Mouse (Mus musculus): ENCODE measurements around the gene Trim63.

Trim63 gene

DNA sequence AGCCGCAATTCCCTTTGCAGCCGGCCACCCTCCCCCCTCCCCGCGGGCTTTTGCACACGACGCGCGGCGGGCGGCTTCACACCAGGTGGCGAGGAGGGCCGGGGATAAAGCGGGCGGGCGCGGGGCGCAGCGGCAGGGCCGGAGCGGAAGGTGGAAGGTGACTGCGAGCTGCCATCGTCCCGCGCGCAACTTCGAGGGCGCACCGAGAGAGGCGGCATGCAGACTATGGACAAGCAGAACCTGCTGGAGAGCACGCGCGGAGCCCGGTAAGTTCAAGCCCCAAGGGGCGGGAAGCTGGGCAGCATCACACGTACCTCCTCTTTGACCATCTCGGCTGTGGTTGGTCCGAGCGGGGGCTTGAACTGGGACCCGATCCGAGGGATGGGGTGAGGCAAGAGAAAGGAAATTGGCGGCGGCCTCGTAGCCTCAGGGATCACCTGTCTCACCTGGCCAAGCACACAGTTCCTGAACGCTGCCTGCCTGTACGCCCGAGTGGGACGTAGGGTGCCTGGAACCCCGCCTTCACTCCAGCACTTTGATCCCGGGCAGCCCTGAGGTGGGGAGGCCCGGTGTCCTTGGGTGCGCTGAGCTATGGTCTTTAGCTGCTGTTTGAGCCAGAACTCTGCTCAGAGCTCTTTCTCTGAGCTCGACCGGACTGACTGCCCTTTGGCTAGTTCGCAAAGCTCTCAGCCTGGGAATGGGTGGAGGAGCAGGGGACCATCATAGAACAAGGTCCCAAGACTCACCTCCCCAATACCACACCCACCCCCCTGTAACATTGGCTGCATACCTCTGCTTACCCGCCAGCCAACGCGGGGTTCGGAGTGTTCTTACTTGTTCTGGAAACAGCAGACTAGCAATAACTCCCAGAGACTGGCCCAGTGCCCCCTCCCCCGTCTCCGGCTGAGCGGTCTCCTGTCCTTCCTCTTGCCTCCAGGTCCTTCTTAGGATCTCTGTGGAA, 28.4 kb downstream of the Trim63 start, which contains the start of gene Slc30a2:
Gene Slc30a2 (plus strand): TSS at position 111 of the 961 bp plus-strand sequence.
- peak in 1 of 2 experiments; percentile 27 for DNase-seq

DNA sequence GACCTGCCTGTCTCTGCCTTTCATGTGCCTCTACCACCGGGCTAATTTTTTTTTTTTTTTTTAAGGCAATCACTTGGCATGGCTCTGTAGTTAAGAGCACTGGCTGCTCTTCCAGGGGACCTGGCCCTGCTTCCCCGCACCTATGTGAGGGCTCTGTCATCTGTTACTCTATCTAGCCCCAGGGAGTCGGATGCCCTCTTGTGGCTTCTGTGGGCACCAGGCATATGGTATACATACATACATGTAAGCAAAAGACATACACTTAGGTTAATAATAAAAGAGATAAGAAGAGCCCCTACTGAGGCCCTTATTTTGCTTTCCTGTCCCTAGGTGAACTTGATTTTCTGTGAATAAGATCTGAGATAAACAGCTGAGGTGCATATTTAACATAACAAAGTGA, 29.7 kb downstream of the Trim63 start:
- no peak for DNase-seq

DNA sequence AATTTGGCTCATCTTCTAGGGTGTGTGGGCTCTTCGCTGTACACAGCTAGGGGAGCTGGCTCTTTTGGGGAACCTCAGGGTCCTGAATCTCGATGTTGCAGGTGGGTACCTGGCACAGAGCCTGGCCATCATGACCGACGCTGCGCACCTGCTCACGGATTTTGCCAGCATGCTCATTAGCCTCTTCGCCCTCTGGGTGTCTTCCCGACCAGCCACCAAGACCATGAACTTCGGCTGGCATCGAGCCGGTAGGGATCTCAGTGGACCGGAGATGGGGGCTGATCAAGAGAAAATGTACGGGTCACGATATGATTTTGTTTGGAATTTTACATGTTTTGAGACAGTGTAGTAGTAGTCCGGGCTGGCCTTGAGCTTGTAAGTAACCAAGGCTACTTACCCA, 30.9 kb downstream of the Trim63 start:
- DNase-seq, result peak in 1 of 2 experiments; percentile 33

DNA sequence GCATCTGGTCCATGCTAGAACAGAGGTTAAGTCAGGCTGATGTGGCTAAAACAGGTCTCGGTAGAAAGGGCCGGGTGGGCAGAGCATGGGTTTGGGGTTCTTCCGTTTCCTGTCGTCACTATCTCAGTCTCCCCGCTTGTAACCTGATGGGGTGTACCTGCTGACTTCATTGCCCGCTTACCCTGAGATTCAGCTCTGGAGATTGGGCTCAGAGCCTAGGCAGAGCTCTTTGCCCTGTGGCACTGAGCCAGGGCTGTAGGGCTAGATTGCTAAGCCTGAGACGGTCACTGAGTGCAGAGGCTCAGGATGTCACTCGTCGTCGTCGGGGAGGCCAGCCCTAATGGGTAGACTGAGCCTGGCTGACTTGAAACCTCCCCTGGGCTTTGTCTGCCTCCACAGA, 33.2 kb downstream of the Trim63 start:
- peak in 1 of 2 experiments; percentile 44 for DNase-seq

DNA sequence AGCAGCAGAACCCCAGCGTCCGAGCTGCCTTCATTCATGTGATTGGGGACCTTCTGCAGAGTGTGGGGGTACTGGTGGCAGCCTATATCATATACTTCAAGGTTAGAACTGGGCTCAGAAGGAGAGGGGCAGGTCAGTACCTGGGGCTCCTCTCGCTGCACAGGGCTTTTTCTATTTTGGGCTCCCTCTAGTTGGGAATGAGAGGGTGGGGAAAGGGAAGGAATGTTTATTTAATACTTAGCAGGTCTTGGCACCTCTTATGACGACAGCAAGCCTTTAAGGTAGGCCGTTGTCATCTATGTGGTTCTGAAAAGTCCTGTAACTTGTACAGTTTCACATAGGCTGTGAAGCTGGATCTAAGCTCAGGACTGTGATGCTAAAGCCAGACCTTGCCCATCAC, 33.6 kb downstream of the Trim63 start:
- no peak for DNase-seq

DNA sequence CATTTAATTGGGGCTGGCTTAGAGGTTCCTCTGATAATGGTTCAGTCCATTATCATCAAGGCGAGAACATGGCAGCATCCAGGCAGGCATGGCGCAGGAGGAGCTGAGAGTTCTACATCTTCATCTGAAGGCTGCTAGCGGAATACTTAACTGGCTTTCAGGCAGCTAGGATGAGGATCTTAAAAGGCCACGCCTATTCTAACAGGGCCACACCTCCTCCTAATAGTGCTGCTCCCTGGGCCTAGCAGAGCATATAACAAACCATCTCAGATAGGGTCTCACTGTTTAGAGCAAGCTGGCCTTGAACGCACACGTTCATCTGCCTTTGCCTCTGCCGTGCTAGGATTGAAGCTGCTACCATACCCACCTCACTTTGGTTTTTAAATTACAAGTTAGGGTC, 34.9 kb downstream of the Trim63 start:
- no peak for DNase-seq

DNA sequence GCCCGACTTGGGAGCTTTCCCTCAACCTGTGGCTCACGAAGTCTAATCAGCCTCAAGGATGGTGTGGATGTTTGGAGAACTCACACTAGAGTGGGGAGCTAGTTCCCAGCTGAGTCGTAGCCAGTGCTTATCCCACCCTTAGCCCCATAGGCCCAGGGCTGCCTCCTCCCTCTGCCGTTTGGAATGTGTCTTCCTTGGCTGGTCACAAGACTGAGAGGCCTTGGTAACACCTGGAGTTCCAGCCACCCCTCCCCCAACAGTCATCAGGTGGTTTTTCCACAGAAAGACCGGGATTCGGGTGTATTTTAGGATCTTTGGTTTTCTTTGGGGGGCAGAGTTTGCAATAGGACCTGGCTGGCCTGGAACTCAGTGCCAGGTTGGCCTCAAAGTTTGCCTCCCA, 35.7 kb downstream of the Trim63 start:
- DNase-seq, result no peak

DNA sequence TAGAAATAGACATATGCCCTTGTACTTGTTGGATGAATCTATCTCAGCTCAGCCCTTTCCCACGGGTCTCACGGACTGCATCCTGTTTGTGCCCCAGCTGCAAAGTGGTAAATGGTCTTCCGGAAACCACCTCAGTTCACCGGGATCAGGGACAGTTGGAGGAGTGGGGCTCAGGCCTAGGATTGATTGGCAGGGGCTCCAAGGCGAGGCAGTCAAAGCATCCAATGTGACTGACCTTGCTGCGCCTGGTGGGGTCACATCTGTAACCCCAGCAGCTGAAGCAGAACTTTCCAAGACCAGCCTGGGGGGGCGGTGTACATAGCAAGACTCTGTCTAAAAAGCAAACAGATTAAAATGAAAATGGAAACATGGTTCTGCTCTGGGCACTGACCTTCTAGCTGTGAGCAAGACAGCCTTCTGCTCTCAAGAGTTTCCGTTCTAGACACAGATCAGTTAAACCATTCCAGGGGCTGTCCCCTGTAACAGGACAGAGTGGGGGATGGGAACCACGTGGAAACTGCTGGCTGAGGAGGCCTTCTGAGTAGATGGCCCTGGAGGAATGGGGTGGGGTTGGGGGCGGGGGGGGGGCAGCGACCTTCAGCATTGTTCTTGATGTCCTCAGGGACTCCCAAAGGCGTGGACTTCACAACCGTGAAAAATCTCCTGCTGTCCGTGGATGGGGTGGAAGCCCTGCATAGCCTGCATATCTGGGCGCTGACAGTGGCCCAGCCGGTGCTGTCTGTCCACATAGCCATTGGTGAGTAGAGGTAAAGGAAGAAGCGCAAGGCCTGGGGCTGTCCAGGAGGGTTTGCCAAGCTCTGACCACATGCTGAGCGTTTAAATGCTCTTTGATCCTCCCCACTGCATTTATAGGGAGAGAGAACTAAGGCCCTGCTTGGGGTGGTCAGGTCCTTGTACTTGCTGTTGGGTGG, 36.7 kb downstream of the Trim63 start:
- DNase-seq, result no peak

DNA sequence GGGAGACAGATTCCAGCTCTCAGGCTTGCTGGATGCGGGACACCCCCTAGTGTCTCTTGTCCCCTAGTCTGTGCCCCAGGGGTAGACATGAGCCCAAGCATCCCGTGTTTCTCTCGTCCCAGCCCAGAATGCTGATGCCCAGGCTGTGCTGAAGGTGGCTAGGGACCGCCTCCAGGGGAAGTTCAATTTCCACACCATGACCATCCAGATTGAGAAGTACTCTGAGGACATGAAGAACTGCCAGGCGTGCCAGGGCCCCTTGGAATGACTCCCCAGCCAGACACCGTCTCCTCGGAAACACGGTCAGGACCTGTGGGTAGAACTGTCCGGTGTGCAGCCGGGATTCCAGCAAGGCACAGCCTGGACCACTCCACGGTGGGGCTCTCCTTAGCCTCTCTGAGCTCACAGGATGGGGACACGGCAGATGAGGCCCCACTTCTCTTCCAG, 37.4 kb downstream of the Trim63 start:
- DNase-seq, result no peak

DNA sequence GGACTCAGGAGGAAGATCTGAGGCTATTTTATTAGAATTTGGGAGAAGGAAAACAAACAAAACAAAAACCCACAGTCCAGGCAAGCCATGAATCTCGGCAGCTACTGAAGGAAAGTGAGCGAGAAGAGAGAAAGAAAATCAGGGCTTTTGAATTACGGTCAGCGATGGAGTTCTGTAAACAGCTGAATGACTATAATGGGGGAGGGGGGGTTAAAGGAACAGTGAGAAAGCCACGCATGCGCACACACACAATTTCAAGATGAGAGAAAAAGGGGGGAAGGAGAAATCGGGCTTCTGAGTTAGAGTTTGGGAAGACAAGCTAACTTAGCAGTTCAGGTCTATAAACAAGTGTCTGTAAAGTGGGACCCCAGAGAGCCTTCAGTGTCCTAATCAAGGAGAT, 38.0 kb downstream of the Trim63 start:
- DNase-seq, result no peak

DNA sequence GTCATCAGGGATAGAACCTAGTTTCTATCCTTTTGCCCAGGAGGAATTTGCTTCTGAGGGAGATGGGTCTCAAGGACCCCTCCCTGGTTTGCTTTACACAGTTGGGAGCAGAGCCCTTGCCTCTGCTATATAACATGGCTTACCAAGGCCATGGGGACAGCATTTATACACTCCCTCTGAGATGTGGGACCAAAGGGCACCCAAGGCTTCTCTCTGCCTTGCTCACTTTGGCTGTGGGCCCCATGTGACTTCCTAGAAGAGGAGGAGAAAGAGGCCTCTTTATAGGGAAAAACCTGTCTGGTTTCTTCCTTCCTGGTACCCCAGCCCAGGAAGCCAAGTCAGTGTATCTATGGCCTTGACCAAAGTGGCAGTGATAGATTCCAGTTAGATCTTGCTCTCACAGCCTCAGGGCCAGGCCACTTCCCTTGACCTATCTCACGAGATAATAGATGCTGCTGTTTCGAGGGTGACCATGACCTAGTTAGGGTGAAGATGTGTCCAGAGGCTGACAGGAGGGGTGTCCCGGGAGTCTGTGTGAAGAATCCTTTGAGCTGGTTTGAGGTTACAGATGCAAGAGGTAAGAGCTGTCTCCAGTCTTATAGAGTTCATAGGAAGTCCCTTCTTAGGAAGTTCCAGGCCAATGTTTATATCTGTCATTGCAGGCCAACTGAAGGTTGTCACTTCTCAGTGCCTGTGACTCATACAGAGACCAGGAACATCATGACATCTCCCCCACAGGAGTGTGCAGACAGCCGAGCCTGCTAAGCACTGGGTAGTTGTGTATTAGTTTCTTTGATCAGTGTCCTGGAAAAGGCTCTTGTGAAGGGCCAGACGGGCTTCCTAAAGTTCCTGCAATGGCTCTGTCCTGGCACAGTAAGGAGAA, 38.8 kb downstream of the Trim63 start:
- DNase-seq, result no peak

DNA sequence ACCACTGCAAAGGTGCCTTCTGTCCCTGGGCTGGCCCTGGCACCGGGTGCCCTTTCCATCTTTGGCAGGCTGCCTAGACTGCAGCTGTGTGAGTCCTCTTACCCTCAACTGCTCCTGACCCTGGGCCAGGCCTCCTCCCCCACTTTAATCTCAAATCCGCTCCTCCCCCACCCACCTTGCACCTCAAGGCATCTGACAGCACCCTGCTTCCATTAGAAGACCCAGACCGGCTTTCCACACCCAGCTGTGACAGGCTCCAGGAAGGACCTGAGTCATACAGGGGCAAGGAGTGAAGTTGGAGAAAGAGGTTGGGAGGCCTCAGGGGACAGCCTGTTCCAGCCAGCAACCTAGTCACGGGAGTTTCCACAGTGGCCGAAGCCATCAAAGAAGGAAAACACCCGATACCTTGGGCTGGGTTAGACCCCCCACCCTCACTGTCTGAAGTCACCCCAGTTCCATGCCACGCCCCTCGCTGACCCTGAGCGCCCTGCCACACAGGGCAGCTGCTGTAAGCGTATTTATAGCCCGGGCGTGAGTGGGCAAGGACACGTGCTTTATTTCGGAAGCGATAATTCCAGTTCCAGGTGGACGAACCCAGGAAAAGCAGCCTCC, 41.0 kb downstream of the Trim63 start:
- DNase-seq, result peak; percentile 48 to 62

DNA sequence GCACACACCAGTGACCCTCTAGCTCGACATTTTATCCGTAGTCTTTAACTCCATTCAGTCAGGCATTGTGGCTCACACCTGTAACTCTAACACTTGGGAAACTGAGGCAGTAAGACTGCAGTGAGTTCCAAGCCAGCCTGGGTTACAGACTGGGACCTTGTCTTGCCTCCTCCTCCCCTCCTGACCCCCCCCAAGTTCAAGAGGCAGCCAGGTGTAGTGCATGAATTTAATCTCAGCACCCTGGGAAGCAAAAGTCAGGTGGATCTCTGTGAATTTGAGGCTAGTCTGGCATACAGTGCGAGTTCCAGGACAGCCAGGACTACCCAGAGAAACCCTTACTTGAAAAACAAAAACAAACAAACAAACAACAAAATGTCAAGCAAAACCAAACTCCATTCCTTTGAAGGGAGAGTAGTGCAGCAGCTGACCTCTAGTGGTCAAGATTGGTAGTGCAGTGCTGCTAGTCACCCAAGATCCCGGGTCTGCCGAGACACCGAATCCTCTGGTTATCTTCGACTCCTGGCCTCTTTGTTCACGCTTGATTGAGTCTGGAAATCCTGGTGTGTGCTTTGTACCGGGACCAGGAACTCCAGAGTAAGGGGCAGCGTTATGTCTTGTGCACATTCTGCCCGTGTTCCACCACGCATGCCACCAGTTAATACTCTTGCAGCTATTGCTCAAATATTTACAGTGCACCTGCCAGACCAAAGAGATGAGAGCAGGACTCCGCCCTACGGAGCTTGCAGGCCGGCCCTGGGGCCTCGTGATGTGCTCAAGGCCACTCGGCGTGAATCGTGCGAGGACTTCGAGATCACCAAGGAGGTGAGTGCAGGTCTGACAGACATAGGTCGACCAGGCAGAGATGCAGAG, 41.9 kb downstream of the Trim63 start:
- DNase-seq, result peak; percentile 89 to 92

DNA sequence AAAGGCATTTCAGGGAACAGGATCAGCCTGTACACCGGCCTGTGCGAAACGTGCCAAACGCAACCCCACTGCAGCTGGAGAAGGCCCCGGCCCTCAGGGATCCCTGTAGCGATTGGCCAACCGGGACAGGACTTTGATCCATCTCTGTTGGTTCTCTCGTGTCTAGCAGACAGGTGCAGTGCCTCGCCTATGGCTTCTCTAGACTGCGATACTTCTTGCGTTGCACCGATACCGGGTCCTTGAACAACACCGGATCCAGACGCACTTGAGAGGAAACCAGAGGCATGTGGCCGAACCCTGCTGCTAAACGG, 42.5 kb downstream of the Trim63 start:
- no peak for DNase-seq

DNA sequence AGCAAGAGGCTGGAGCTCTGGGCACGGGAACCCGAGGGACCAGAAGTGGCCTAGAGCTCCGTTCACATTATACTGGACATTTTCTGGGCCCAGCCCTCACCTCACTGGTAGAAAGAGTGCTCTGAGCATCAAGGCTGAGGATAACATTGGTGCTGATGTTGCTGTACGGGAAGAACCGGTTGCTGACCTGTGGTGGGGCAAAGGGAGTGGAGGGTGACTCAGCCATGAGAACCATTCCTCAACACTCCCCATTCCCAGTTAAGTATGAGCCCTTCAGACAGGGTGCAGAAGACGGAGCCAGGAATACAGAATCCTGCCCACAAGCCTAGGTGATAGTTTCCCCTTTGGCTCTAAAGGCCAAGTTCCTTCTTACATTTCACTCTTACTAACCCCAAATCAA, 44.7 kb downstream of the Trim63 start:
- no peak for DNase-seq

DNA sequence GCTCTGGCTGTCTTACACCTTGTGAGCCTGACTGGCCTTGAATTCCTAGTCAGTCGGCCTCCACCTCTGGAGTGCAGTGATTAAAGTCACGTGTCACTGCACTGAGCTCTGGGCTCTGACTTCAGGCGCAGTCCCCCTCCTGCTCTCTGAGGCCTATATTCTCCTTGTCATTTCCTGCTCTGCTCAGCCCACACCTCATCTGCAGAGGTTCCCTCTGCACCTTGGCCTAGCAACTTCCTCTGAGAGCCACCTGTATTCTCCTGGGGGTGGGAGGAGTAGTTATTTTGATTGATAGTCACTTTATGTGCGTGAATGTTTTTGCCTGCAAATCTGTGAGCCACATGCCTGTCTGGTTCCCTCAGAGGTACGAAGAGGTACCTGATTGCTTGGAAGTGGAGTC, 46.3 kb downstream of the Trim63 start:
- DNase-seq, result no peak

DNA sequence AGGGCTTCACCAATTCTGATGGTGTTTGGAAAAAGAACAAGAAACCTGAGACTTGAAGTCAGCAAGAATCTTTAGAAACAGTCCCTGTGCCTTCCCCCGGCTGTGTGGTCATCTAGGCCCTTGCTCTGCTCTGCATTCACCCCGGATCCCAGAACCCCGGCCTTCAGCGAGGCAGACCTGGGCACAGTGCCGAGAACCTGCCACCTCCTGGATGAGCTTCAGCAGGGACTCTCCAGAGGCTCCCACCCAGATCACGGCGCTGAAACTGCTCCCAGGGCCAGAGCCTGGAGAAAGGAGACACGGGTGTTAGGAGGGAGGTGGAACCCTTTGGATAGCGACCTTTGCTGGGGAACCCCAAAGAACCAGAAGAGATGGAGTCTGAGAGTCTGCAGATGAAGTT, 47.2 kb downstream of the Trim63 start:
- peak; percentile 38 to 60 for DNase-seq

DNA sequence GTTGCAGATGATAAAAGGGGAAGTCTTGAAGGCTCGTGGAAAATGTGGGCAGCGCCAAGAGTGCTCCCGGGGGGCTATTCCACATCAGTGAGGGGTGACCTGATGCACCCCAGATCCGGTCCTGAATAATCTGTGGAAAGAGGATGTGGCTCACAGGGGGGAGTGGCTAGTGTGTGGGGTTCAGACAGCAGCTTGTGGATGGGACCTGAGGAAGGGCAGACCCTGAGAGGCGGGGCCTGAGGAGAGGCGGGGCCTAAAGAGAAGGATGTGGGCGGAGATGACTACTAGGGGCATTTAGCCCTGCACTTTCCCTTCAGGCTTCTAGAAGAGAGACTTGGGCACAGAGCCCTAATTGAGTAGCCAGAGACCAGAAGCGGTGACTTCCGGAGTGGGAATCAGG, 47.7 kb downstream of the Trim63 start:
- no peak for DNase-seq

DNA sequence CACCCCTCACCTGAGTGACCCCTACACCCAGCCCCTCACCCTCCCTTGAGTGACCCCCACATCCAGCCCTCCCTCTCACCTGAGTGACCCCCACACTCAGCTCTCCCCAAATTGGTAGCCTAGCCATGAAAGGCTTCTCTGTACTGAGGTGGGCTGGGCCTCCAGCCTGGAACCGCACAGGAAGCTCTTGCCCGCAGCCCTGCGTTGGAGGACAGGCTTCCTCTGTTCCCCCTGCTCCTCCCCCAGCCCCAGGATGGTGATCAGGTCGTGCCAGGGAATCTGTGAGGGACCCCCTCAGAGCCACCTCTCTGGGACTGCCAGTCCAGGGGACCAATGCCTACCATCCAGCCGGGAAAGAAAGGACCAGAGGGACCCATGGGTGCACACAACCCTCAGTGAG, 50.4 kb downstream of the Trim63 start:
- no peak for DNase-seq

DNA sequence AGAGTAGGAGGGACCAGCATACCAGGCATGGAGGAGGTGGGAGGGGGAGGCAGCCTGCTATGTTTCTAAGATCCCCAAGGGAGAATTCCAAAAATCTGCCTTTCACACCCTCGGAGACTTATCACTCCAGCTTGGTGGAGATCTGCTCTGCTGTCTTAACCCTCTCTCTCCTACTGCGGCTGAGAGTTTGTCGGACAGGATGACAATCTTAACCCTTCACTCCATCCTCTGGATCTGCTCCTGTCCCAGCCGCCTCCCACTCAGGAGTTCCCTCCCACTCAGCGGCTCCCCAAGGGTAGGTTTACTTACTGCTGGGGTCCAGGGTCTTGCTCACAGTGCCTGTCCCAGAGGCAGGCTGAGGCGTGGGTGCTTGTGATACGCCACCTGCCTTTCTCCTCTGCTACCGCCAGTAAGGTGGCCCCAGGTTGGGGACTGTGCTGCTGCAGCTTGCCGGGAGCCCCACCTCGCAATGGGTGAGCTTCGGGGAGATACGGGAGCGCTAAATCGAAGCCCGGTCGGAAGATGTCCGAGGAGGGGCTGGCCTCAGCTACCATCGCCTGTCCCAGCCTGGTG, 55.8 kb downstream of the Trim63 start:
- DNase-seq, result no peak

All from cerebellum, postnatal 10 days (tissue).